Mouse (Mus musculus) left cerebral cortex, postnatal 10 days (tissue): ENCODE measurements around the gene D630039A03Rik. TPM values are rescaled to one million over a fixed set of nuclear protein-coding genes. Genes with fewer than 3 reads are reported as not detected.
A peak's percentile ranks its signal among the peaks of the same experiment; 100 is the strongest.

Experiments
- DNase-seq, 2 experiments: peaks; one replicate each; pipeline ENCODE4 v3.0.0; 2021 to 2022; ENCODE audit warnings: low spot score in 2 of 2, mixed read lengths in 1 of 2; ENCODE audit errors: extremely low spot score in 1 of 2
- intact Hi-C: fragments of 180-260 bp; cut with DNase I; formaldehyde crosslinking; loops from one replicate; pipeline ENCODE4 v1.15.1; 2025
- total RNA-seq, 2 experiments: library from RNA; stranded (reverse); gene quantifications; 2 replicates each; pipeline ENCODE4 v1.2.3; 2021

Gene D630039A03Rik
- total RNA-seq, 2 experiments from 2014 or later = 0.11 to 0.28 TPM

DNA sequence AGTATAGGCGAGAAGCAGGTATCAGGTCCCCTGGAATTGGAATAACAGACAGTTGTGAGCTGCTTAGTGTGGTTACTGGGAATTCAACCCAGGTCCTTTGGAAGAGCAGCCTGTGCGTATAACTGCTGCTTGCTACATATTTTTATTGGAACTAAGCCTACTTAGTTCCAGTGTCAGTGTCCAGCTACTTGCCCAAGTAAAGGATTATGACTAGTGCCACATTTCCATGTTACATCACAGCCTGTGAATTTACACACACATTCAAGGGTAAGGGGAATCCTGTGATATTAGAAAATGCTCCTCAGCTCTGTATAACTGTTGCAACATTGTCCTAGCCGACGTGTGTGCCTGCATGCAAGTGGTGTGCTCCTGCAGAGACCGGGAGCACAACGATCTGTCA lies 21.2 kb upstream of the D630039A03Rik start:
- DNase-seq = no peak
- intact Hi-C loops = no loop called here

DNA sequence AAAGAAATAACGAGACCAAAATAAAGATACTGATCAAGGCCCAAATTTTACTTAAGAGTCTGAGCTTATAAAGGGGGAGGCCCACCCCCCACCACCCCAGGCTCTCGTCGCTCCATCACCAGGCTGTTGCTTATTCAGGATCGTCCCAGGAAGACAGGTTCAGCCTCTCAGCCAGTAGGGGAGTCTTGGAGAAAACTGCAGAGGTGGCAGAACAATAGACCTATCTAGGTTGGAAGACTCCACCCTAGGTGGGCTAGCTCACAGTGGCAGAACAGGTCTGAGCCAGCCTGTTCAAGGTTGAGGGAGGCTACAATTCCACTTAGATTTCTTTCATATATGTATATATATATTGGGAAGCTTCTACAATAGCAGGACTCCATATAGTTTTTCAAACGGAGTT lies 18.1 kb upstream of the D630039A03Rik start:
- DNase-seq = no peak
- intact Hi-C loops = no loop called here

DNA sequence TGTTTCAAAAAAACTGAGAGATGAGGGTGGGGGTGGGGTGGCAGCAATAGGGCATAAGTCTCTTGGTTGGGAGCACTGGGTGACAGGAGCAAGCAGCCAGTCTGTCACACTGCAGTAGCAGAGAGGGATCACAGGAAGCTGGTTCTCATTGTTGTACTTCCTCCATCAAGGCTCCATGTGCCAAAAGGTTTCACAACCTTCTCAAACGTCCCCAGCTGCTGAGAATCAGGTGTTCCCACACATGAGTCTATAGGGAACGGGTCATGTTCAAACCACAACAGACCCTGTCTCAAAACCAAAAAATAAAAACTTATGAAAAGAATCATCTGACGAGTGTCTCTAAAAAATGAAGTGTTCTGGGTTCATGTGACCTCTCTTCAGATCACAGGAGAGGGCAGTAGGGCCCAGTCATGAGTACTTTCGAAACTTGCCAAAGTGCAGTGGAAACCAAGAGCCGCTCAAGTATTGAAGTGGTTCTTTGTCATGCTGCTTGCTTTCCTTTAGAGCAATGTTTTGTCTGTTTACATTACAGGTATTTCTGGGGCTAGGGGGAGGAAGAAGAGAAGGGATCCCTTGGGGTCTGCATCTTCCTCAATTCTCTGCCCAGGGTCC lies 14.6 kb upstream of the D630039A03Rik start:
- intact Hi-C loops = no loop called here
- DNase-seq = no peak

DNA sequence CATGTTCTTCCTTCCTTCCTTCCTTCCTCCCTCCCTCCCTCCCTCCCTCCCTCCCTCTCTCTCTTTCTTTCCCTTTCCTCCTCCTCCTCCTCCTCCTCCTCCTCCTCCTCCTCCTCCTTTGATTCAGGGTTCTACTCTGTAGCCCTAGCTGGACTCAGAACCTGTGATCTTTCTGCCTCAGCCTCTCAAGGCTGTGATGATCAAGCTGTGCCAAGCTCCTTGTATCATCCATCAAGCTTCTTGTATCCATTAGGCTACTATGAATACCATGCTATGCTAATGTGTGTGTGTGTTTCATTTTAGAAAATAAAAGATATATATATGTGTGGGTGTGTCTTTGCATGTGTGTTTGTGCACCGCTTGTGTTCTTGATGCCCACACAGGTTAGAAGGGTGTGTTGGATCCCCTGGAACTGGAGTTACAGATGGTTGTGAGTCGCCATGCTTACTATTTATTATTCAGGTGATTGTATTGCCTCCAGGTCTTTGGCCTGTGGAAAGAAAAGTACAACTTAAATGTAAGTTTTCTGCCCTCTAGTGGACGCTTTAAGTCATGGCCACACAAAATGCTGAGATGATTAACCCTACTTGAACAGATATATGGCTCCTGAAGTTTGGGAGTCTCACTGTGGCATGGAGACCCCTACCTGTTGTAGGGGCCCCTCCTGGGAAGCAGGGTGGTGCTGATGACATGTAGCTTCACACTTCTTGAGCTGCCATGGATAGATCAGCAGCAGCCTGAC lies 11.5 kb upstream of the D630039A03Rik start:
- intact Hi-C loops = no loop called here

DNA sequence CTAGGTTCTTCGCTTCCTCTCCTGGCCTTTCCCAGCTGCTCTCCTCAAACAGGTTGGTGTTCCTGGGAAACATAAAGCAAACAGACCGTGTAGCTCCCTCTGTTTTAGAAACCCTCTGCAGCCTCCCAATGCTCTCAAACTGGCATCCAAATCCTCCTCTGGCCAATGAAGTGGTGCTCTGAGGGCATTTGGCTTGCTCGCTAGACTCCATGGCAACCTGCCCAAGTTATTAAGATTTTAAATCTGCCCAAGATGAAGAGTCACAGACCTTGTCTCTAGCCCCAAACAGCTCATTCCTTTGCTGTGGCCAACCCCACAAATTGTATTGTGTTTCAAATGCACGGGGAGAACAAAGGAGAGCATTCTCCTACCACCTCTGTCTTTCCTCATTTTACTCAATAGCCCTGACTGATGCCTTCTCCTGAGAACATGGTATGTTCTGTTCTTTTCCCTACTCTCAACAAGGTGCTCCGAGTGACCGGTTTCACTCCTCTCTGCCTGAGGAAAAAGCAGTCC lies 8.5 kb upstream of the D630039A03Rik start:
- DNase-seq = no peak
- intact Hi-C loops = no loop called here

More for the DNA sequence above, 11.5 kb upstream of the D630039A03Rik start:
- DNase-seq = peak in 1 of 2 experiments; percentile 30

DNA sequence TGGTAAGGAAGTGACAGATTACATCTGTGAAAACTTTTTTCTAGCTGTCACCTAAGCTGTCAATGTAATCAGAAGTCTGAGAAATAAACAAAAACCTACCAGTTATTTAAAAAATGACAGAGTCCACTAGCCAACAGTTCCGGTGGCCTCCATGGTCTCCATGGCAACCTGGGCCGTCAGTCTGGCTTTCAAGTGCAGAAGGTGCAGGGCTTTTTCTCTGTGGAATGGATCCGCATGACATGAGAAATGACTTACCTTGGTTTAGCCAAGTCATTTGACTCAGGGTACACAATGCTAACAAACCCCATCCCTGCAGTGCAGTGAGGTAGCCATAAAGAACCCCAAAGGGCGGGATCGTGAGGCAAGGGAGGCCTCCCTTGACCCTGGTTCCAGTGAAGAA lies 6.1 kb upstream of the D630039A03Rik start:
- DNase-seq = no peak
- intact Hi-C loops = no loop called here

DNA sequence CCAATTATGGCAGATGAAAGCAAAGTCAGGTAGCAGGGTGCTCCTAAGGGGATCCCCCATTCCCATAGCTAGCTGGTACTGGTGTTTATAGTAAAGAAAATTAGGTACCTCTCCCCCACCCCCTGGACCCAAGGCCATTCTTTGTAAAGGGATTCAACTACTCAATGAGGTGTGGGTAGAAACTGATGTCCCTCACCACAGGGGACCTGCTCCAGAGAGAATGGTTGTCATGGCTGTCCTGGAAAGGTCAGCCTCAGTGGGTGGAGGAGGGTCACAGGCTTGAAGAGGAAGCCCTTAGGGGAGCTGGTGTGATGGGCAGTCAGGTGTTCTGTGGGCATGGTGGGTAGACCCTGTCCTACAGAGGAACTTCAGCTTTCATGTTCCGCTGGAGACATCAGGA lies 4.4 kb upstream of the D630039A03Rik start:
- intact Hi-C loops = no loop called here
- DNase-seq = no peak

DNA sequence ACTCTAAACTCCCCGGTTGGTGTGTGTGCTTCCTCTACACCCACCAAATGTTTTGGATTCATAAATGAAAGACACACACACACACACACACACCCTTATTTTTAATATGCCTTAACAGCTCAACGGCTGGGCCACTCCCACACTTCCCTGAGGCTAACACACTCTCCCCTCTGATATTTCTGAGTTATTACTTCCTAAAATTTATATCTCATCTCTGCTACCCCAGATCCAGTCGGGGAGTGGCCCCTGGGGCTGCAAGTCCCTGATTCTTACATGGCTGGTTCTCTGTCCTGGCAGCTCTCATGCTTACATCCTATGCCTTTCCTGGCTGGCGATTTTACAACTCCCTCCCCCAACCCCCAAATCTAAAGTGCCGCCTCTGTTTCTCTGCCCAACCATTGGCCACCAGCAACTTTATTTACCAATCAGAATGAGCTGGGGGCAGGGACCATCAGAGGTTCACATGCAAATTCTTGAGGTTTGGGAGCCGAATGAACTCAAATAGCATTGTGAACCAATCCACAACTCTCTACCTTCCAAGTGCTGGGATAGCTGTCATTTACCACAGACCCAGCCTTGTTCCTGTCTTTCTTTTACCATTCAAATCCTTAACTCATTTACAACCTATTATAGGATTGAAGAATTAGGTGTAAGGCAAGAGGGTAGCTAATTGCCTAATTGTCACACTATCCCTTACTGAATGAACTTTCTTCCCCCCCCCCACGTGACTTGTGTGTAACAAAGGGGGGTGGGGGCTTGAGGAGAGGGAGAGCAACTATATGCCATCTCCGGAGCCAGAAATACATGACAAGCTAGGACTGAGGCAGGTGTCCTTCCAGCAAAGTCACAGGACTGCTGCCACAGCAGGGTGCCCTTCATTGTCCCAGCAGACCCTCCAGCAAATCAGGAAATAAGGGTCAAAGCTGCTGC lies 3.7 kb upstream of the D630039A03Rik start:
- intact Hi-C loops = no loop called here
- no peak for DNase-seq

DNA sequence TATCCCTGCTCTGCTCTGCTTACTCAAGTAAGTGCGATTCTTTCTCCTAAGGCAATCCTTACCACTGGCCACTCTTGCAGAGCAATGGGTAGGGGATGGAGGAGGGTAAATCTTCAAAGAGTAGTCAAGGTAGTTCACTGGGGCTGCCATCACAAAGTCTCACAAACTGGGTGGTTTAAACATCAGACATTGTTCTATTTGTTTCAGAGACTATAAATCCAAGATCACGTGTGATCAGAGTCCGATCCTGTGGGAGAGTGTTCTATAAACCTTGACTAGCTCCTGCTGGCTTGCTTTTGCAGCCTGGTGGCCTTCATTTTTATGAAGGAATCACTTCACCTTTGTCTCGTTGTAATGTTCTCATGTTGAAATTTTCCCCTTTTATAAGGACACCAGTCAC lies 614 bp upstream of the D630039A03Rik start:
- intact Hi-C loops = no loop called here
- DNase-seq = no peak

DNA sequence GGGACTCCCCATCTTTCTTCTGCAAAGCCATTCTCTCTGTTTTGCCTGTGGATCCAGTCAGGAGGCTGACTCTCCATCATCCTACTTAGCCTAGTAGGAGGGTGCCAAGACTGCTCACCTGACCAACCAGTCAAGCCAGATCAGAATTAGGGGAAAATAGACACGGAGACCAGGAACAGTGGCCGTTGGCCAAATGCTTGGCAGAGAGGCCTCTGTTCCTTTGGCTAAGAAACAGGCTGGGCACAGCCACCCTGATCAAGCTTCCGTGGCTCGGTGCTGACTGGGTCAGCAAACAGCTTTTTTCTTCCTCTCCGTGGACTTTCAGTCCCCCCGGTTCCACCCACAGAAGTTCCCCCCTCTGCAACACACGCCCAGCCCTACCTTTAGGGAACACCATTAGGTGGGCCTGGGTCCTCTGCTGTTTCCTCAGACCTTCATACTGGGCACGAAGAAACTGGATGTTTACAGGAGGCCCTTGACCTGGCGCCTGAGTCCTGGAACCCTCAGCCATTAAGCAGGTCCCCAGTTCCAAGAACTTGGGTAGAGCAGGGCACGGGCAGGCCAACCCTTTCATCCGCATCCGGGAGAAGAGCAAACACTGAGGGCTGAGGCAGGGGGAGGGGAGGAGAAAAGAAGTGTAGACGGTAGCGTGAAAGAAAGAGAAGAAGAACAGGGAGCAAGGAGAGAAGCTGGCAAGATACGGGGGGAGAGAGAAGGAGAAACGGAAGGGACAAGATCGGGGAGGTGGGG lies 706 bp downstream of the D630039A03Rik start:
- peak in 1 of 2 experiments; percentile 27 for DNase-seq
- intact Hi-C loops = no loop called here

DNA sequence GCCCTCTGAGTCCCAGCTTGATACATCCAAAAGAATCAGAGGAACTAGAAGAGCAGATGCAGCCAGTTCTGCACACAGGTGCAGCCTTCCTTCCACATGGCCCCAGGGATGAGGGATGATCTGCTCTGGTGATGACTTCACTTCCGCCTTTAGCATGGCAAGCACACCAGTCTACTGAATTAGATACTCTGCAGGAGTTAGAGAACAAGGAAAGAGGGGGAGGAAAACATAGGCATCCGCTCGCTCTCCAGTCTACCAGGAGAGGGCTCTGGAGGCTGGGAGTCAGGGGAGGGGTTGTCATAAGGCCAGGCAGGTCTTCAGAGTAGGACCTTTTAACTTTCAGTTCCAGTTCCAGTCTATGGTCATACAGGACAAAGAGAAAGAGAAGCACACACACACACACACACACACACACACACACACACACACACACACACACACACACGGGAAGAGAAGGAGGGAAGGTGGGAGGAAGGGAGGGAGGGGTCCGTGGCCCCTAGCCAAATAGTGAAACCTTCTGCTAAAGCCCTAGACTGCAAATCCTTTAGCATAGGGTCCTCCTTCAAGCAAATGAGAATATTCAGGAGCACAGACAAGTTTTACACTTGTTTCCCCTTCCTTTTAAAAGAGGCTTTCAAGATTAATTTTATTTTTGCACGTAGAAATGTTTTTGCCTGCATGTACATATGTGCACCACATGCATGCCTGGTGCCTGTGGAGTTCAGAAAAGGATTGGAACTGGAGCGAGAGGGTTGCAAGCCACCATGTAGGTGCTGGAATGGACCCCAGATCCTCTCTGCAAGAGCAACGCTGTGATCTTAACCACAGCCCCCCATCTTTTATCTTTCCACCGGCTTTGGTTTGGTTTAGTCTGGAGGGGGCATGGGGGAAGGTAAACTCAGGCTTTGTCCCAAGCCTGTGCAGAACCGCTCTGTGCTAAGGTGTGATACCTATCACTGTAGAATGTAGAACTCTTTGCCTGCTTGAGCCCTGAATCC lies 1.6 kb downstream of the D630039A03Rik start:
- no peak for DNase-seq
- intact Hi-C loops = no loop called here

DNA sequence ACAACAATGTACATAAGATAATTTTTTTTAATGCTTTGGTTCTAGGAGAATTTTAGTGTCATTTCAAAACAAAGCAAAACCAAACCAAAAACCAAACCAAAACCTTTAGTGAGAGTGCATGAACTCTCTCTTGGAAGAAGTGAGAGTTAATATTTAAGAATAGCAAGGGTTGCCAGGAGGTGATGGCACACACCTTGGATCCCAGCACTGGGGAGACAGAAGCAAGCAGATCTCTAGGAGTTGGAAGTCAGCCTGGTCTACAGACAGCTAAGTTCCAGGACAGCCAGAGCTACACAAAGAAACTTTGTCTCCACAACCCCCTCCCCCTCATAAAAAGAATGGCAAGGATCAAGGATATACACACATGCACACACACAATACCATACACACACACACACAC lies 3.1 kb downstream of the D630039A03Rik start:
- intact Hi-C loops = no loop called here
- DNase-seq = no peak

DNA sequence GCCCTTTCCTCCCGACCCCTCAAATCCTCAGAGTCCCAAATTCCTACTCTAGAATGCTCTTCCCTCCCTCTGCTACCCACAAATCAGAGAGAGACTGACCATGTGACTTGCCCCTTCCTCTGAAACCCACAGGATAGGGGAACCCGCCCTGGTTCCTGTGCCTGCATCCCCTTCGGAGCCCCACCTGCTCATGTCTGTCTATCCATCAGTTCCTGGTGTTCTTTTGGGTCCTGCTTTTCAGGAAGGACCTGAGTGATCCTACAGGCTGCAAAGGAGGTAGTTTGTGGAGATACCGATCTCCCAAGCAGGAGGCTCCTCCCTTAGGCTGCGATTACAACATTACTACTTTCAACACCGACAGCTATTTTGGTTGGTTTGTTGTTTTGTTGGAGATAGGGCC lies 7.2 kb downstream of the D630039A03Rik start:
- DNase-seq = no peak
- intact Hi-C loops = loop anchor here (10.0 kb wide), 1 partner anchor 346 kb away; no protein-coding TSS in a partner anchor

DNA sequence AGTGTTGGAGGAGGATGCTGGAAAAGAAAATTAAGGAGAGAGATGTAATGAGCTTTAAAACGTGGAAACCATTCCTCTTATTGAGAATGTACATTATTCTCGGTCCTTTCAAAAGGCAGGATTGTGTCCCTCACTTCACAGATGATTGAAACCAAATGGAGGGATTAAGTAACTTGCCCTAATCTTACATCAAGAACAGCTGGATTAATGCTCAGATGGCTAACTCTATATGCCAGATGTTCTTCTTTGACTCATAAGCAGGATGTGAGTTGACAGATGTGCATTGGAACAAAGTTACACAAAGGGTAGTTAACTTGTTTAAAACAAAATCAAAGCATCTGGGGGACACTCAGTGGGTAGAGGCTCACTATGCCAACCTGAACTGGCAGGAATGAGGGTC lies 9.4 kb downstream of the D630039A03Rik start:
- intact Hi-C loops = loop anchor here (10.0 kb wide), 1 partner anchor 348 kb away; no protein-coding TSS in a partner anchor

DNA sequence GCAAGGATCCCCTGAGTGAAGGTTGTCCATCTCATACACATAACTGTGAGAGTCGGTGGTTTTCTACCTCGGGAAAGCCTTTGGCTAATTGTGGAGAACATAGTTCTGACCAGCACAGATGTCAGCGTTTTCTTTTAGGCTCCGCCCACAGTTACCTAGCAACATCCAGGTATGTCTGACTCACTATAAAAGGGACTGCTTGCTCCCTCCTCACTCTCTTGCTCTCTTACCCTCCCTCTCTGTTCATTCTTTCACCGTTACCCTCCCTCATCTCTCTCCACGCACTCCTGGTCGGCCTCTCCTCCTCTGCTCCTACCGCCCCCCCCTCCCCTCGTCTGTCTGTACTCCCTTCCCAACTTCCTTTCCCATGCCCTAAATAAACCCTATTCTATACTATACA lies 11.5 kb downstream of the D630039A03Rik start:
- DNase-seq = no peak
- intact Hi-C loops = loop anchor here (5.0 to 10.0 kb wide), 3 partner anchors 178 to 350 kb away; no protein-coding TSS in a partner anchor

More for the DNA sequence above, 9.4 kb downstream of the D630039A03Rik start:
- no peak for DNase-seq

DNA sequence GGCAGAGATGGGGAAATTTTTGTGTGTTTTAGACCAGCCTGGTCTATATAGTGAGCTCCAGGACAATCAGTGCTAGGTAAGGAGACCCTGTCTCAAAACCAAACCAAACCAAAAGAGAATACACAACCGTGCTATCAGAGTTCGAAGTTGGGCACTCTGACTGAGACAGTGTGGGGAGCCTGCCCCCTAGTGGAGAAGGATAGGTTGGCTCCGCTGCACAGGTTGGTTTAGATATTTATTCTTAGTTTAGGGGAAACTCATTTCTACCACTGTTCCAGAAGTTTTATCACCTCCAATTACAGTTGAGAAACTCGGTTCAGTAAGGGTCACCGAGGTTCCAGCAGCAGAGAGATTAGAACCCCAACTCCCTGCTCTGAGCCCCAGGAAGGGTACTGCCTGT lies 11.9 kb downstream of the D630039A03Rik start:
- peak; percentile 40 to 64 for DNase-seq

DNA sequence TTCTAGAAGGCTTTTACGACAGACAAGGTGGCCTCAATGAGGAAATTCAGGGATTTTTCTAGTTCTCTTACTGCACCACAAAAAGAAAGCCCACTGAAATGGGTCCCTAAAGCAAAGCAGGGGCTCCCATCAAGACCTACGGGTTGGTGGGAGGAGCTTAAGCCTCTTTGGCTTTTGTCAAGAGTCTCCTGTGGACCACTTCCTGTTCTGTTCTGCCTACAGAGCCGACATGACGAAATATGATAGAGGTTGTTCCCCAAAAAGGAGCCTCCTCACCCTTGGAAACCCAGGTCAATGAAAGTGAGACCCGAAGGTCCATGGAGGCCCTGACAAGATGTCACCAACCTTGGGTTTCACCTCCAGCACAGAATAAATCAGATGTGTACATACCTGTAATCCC lies 13.5 kb downstream of the D630039A03Rik start:
- intact Hi-C loops = loop anchor here (5.0 to 10.0 kb wide), 3 partner anchors 180 to 352 kb away; no protein-coding TSS in a partner anchor
- no peak for DNase-seq

More for the DNA sequence above, 11.9 kb downstream of the D630039A03Rik start:
- intact Hi-C loops = loop anchor here (5.0 to 10.0 kb wide), 3 partner anchors 178 to 351 kb away; no protein-coding TSS in a partner anchor
